Comparison of ENCODE assay signal across 18 mouse cellular contexts in genomic region chr11:43353030-43353429, GRCm38 (mm10).
DNase-seq lines count a peak whose midpoint lies in the region; ATAC-seq and TF ChIP-seq lines count a peak whose summit lies in the region.
"Had no signal": no experiment of that assay in that cellular context is flagged by ENCODE, and none has a peak within 500 bp of the region (broad histone marks: within the 10 kb centered on the region; RNA-seq: fewer than 3 reads in every experiment).

No protein-coding gene starts in this region.

- H3K36me3 ChIP-seq in kidney, adult 2 months (ENCODE audit: control insufficient read depth, insufficient read depth, low read length), result no peaks in the 10 kb centered on the region
- H3K36me3 ChIP-seq in lung, postnatal 0 days (ENCODE audit: insufficient read depth, low read length), result no peaks in the 10 kb centered on the region
- H3K36me3 ChIP-seq: embryonic facial prominence, embryonic 15.5 days; heart, embryonic 13.5 days; liver, embryonic 15.5 days had no signal

- ATAC-seq in lung, postnatal 0 days, result no peak
- peak; percentile 65 for ATAC-seq in granulocyte monocyte progenitor cell, adult 5-6 weeks (replicated peaks; ENCODE audit: poor library complexity, severe bottlenecking)

- H3K9ac ChIP-seq in lung, postnatal 0 days (replicated peaks; ENCODE audit: low read depth), result no peak overlapping the region
- H3K9ac ChIP-seq: embryonic facial prominence, embryonic 15.5 days; heart, embryonic 13.5 days; hindbrain, embryonic 14.5 days; liver, embryonic 15.5 days had no signal

- no peaks in the 10 kb centered on the region for H3K27me3 ChIP-seq in kidney, adult 2 months (replicated peaks; ENCODE audit: control insufficient read depth, insufficient read depth, low read length)
- no peaks in the 10 kb centered on the region for H3K27me3 ChIP-seq in lung, postnatal 0 days (replicated peaks; ENCODE audit: insufficient read depth, low read length)
- H3K27me3 ChIP-seq: embryonic facial prominence, embryonic 15.5 days; heart, embryonic 13.5 days; liver, embryonic 15.5 days had no signal

- no peak for TF ChIP-seq EP300 in lung, postnatal 0 days (IDR thresholded peaks at IDR 0.05)

- no peak for TF ChIP-seq CTCF in kidney, adult 2 months (conservative IDR thresholded peaks at IDR 0.05; ENCODE audit: insufficient read depth, insufficient read length, low read depth, low read length)
- no peak for TF ChIP-seq CTCF in lung, postnatal 0 days (IDR thresholded peaks at IDR 0.05)

- WGBS in kidney, adult 2 months, result 61% methylated on average over 1 of the region's 1 CpGs
- 89% methylated on average over 1 of the region's 1 CpGs for WGBS in lung, postnatal 0 days

- no peaks in the 10 kb centered on the region for H3K4me1 ChIP-seq in kidney, adult 2 months (ENCODE audit: control insufficient read depth, insufficient read depth, low read length)
- no peaks in the 10 kb centered on the region for H3K4me1 ChIP-seq in lung, postnatal 0 days (ENCODE audit: insufficient read depth, low read depth, low read length)
- H3K4me1 ChIP-seq: embryonic facial prominence, embryonic 15.5 days; liver, embryonic 15.5 days had no signal

- no peak overlapping the region for H3K4me2 ChIP-seq in lung, postnatal 0 days (replicated peaks; ENCODE audit: low read depth, low read length)
- H3K4me2 ChIP-seq: embryonic facial prominence, embryonic 15.5 days; heart, embryonic 13.5 days; hindbrain, embryonic 14.5 days; liver, embryonic 15.5 days; midbrain, embryonic 11.5 days had no signal

- no peaks in the 10 kb centered on the region for H3K9me3 ChIP-seq in lung, postnatal 0 days (ENCODE audit: low read length)
- H3K9me3 ChIP-seq: embryonic facial prominence, embryonic 15.5 days; heart, embryonic 13.5 days; liver, embryonic 15.5 days had no signal

- no peak overlapping the region for H3K27ac ChIP-seq in kidney, adult 2 months (ENCODE audit: insufficient read depth, low read depth, low read length)
- peak overlapping the region; percentile 66 for H3K27ac ChIP-seq in lung, postnatal 0 days (ENCODE audit: low read length)
- H3K27ac ChIP-seq: embryonic facial prominence, embryonic 15.5 days; gastrocnemius, adult 2 months; heart, embryonic 13.5 days; hindbrain, embryonic 14.5 days; liver, embryonic 15.5 days had no signal

- no peak overlapping the region for H3K4me3 ChIP-seq in kidney, adult 2 months (ENCODE audit: insufficient read depth, low read depth, low read length)
- no peak overlapping the region for H3K4me3 ChIP-seq in lung, postnatal 0 days (ENCODE audit: low read depth, low read length)
- H3K4me3 ChIP-seq: embryonic facial prominence, embryonic 15.5 days; gastrocnemius, adult 2 months; heart, embryonic 13.5 days; liver, embryonic 15.5 days had no signal

- TF ChIP-seq POLR2A in kidney, adult 2 months (IDR thresholded peaks at IDR 0.05; ENCODE audit: low read depth, low read length), result no peak

- DNase-seq in kidney, adult 2 months, result peak; percentile 3
- no peak for DNase-seq in kidney, postnatal 10 days
- DNase-seq in lung, postnatal 0 days (ENCODE audit: low spot score), result no peak
- DNase-seq in lung, postnatal 25 days (ENCODE audit: low spot score), result no peak
- DNase-seq in thymus, postnatal 36 days, result no peak
- DNase-seq in thymus, postnatal 14 days, result no peak
- DNase-seq: cerebellum, adult 2 months; cerebellum, postnatal 36 days; gastrocnemius, adult 2 months; heart, postnatal 36 days; kidney, adult 9 months; thymus, postnatal 4 days had no signal
